Mouse (Mus musculus) subcutaneous adipose tissue, adult 2 months (tissue): Measurements from ENCODE around the gene Wbp4. TPM values are rescaled to one million over a fixed set of nuclear protein-coding genes. Genes with fewer than 3 reads are reported as not detected.

Source experiments
- polyA plus RNA-seq: library from polyadenylated mRNA; depleted of rRNA; stranded (reverse); fragments of >200 nt; gene quantifications from 2 replicates; pipeline ENCODE4 v1.2.3, GENCODE M21; 2012; ENCODE audit warnings: low replicate concordance; rRNA removed

Gene Wbp4
- polyA plus RNA-seq = 4.4 and 5.8 TPM in 2 replicates

DNA sequence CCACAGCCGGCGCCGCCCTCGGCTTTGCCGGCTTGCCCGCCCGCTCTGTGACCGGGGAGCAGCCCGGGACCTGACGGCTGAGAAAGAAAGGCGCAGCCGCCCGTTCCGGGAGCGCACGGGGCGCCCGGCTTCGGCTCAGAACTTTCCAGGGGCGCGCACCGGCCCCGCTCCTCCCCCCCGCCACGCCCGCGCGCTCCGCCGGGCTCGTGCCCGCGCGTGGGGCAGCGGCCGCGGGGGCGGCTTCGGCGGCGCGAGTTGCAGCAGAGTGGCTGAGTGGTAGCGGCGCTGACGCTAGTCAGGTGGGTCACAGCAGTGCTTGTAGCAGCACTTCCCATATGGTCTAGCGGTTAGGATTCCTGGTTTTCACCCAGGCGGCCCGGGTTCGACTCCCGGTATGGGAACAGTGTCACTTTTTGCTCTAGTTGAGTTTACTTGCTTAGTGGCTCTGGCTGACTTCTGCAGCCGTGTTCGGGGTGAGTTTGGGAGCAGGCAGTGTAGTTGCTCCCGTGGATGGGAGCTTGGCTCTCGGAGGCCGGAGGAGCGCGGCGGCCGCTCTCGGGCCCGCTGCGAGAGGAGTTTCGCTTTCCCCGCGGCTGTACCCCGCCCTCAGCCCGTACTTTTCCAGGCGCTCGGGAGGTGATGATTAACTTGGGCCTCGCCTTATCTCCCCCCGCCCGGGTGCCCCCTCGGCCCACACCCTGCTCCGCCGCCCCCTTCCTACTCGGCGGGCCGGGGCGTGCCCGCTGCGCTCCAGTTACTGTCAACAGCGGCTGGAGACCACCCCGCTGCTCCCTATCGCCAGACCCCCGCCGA lies at the start of gene Wbp4:
Wbp4 (minus strand) TSS at position 182 of the 813 bp plus-strand sequence.

DNA sequence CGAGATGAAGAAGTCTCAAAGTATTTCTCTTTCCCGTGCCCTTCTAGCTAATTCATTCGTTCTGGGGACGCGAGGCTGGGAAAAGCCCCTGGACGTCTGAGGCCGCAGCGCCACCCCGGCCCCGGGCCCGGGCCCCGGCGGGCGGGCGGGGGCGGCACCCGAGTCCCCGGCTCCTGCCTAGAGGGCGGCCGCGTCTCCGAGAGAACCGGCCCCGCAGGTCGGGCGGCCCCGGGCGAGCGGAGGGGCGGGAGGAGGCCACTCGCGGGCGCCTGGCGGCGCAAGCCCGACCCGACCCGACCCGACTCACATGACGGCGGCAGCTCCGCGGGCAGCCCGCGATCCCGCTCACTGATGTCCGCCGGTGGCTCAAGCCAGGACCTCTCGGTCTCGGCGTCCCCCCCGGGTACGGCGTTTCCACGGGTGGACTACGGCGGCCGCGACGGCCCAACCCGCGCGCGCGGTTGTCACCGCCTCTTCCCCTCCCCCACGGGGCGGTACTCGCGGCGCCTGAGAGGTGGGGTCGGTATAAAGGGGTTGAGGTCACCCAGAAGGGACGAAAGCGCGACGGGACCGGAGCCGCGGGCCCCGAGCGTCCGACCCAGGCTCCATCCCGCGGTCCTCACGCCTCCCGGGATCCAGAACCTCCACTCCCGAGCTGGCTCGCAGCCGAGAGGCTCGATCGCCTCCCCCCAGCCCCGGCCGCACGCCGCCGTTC lies 539 bp downstream of the Wbp4 start, which contains the start of gene Elf1:
Elf1 (plus strand) TSS at position 571 of the 715 bp plus-strand sequence.

DNA sequence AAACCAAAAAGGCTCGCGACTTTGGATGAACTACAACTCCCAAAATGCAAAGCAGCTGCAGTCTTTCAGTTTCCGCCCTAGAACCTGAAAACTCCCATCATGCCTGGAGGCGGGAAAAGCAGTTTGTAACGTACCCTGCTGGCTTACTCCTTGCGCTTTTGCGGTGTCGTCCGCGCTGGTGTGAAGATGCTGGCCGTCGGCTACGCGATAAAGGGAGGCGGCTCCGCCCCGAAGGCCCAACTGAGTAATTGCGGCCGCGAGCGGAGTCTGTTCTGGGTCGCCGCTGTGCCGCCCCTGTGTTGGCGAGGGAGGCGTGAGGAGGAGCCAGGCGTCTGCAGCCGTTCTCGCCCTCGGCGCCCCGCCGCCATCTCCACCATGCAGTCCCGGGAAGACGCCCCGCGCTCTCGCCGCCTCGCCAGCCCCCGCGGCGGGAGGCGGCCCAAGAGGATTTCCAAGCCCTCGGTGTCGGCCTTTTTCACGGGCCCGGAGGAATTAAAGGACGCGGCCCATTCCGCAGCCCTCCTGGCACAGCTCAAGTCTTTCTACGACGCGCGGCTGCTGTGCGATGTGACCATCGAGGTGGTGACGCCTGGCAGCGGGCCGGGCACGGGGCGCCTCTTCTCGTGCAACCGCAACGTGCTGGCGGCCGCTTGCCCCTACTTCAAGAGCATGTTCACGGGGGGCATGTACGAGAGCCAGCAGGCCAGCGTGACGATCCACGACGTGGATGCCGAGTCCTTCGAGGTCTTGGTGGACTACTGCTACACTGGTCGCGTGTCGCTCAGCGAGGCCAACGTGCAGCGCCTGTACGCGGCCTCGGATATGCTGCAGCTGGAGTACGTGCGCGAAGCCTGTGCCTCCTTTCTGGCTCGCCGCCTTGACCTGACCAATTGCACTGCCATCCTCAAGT lies 29.4 kb downstream of the Wbp4 start, which contains the start of gene Kbtbd6:
Kbtbd6 (plus strand) TSS at position 155 of the 910 bp plus-strand sequence.

DNA sequence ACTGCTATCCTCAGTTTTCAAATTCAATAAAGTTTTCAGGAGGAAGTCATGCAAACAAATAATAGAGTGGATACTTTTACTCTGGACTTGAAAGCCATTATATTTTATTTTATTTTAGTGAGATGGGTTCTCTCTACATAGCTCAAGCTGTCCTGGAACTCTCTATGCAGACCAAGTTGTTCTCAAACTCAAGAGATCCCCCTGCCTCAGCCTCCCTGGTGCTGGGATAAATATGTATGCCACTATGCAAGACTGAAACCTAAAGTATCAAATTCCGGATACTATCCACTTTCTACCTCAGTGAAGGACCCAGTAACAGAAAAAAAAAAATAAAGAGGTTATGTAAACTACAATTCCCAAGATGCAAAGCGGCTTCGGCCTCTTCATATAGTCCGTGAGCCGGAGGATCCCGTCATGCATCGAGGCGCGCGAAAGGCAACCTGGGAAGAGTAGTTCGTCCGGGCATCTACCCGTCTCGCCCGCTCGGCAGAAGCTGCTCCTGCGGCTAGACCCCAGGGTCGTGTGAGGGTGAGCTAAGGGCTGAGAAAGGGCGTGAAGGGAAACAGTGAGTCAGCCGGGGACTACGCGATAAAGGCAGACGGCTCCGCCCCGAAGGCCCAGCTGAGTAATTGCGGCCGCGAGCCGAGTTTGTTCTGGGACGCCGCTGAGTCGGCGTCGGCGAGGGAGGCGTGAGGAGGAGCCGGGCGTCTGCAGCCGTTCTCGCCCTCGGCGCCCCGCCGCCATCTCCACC lies 55.2 kb downstream of the Wbp4 start, which contains the start of gene Kbtbd7:
Kbtbd7 (plus strand) TSS at position 533 of the 751 bp plus-strand sequence.

Other genes with a start within 250 kb of the Wbp4 start
- not detected in 2 replicates for gene Zfp957, start 234.2 kb downstream of the Wbp4 start, polyA plus RNA-seq
- 458 and 1,202 TPM in 2 replicates for gene Rgcc, start 179.9 kb downstream of the Wbp4 start, polyA plus RNA-seq
- gene Naa16, start 90.7 kb downstream of the Wbp4 start, polyA plus RNA-seq = 2.6 and 4.8 TPM in 2 replicates
- 3.4 and 4.0 TPM in 2 replicates for gene Mtrf1, start 83.7 kb downstream of the Wbp4 start, polyA plus RNA-seq
- 3.0 and 6.3 TPM in 2 replicates for gene Kbtbd7, start 55.0 kb downstream of the Wbp4 start, polyA plus RNA-seq
- gene Kbtbd6, start 29.7 kb downstream of the Wbp4 start, polyA plus RNA-seq = 0.26 and 0.67 TPM in 2 replicates
- gene Elf1, start 326 bp downstream of the Wbp4 start, polyA plus RNA-seq = 13.7 and 18.8 TPM in 2 replicates
- 10.0 and 10.6 TPM in 2 replicates for gene Sugt1, start 106.2 kb upstream of the Wbp4 start, polyA plus RNA-seq
- 0.50 and 1.9 TPM in 2 replicates for gene Cnmd, start 180.7 kb upstream of the Wbp4 start, polyA plus RNA-seq